Mouse (Mus musculus) cerebellum, postnatal 14 days (tissue): ENCODE measurements at regions not wholly inside any gene's neighbourhood (a gene's known extent, or its start where the extent isn't known, plus 50 kb on each side); places are given as distances from the start of the nearest gene placed in this dataset.
"Not testable (repeated sequence)": the region's sequence is repeated elsewhere in the genome, so short reads cannot be mapped to it uniquely, and the experiment has no call there.

Source experiments
- DNase-seq, 2 experiments: peaks; one replicate each; pipeline ENCODE4 v3.0.0; 2021; ENCODE audit warnings: mixed read lengths in 2 of 2

GRCm38 (mm10) chr10:130594046-130594734, 97.0 kb upstream of the Vmn2r87 start:
- peak; percentile 32 to 59 for DNase-seq

DNA sequence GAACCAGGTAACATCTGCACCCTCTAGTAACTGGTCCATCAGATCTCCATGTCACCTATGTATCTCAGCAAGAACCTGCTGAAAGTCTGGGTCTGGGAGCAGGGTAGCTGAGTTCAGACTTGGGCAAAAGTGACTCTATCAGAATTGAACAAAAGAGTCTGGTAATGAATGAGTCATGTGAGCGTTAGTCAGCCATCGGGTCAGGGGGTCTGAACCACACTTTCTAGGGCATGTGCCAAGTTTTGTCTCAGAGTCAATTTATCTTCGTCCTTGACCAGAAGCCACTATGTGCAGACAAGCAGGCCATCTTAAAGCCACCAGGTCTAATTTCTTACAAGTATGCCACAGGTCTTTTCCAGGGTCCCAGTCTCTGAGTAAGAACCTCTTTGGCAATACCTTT, 69.2 kb upstream of the Vmn2r87 start:
- DNase-seq = not testable (repeated sequence)

- DNase-seq = no peak
Observed at GRCm38 (mm10) chr10:130548570-130548969, 51.4 kb upstream of the Vmn2r87 start.
